In the genomic region with DNA sequence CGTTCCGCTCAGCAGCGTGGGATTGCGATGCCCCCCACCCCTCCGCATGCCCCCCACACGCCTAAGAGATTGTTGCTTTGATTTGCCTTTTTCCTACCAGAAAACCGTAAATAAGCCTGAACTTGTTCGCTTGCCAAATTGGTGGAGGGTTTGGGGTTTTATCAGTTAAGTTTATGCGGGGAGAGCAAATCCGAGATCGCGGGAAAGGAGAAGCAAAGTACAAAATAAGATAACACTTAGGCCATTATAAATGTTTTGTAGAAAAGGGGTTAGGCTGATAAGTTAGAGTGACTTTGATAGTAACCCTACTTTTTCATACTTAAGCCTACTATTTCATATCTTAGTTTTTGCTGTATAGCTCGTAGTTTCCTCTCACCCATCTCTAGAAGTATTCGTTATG, we compare ENCODE assay signal across 8 mouse cellular contexts. TPM values are rescaled to one million over a fixed set of nuclear protein-coding genes. Genes with fewer than 3 reads are reported as not detected.
DNase-seq lines count a peak whose midpoint lies in the region; ATAC-seq and TF ChIP-seq lines count a peak whose summit lies in the region.

No protein-coding gene starts in this region.

- H3K4me3 ChIP-seq in megakaryocyte, embryonic 14.5 days (replicated peaks) = peak overlapping the region; percentile 94
- peak overlapping the region; percentile 66 for H3K4me3 ChIP-seq in forebrain, embryonic 10.5 days
- H3K4me3 ChIP-seq in limb, embryonic 12.5 days (replicated peaks) = peak overlapping the region; percentile 53
- peak overlapping the region; percentile 95 for H3K4me3 ChIP-seq in small intestine, adult 2 months (ENCODE audit: low read depth, low read length)

- no peak for TF ChIP-seq CTCF in small intestine, adult 2 months (IDR thresholded peaks at IDR 0.05; ENCODE audit: extremely low read depth, insufficient read length, insufficient replicate concordance, low read depth, low read length)

- H3K27ac ChIP-seq in forebrain, embryonic 10.5 days = peak overlapping the region; percentile 91
- peak overlapping the region; percentile 90 for H3K27ac ChIP-seq in limb, embryonic 12.5 days
- H3K27ac ChIP-seq in small intestine, adult 2 months (ENCODE audit: insufficient read depth, low read depth, low read length) = no peak overlapping the region

- H3K9me3 ChIP-seq in megakaryocyte, embryonic 14.5 days = peaks cover 15% of the 10 kb centered on the region
- H3K9me3 ChIP-seq in forebrain, embryonic 10.5 days = no peaks in the 10 kb centered on the region; the same call in 1 of the 2 replicates
- H3K9me3 ChIP-seq in limb, embryonic 12.5 days = no peaks in the 10 kb centered on the region

- peaks cover 16% of the 10 kb centered on the region for H3K27me3 ChIP-seq in megakaryocyte, embryonic 14.5 days (replicated peaks)
- H3K27me3 ChIP-seq in forebrain, embryonic 10.5 days (ENCODE audit: poor library complexity, severe bottlenecking) = peaks cover 91% of the 10 kb centered on the region
- H3K27me3 ChIP-seq in limb, embryonic 12.5 days = peaks cover 41% of the 10 kb centered on the region
- no peaks in the 10 kb centered on the region for H3K27me3 ChIP-seq in small intestine, adult 2 months (ENCODE audit: control insufficient read depth, insufficient read depth, low read length)

- H3K4me1 ChIP-seq in megakaryocyte, embryonic 14.5 days = peaks cover 13% of the 10 kb centered on the region
- H3K4me1 ChIP-seq in forebrain, embryonic 10.5 days = peaks cover 18% of the 10 kb centered on the region
- H3K4me1 ChIP-seq in limb, embryonic 12.5 days (replicated peaks) = peaks cover 5% of the 10 kb centered on the region; the same call in 1 of the 2 replicates
- peaks cover 3% of the 10 kb centered on the region; the same call in 1 of the 2 replicates for H3K4me1 ChIP-seq in small intestine, adult 2 months (ENCODE audit: control insufficient read depth, insufficient read depth, insufficient read length, low read length)

- H3K9ac ChIP-seq in limb, embryonic 12.5 days (replicated peaks) = peak overlapping the region; percentile 53

- DNase-seq in forebrain, embryonic 10.5 days (ENCODE audit: extremely low spot score, low spot score) = no peak
- no peak for DNase-seq in urinary bladder, adult 18-20 months (ENCODE audit: low spot score in 2 of 2)
- no peak for DNase-seq in testis, postnatal 10 days (ENCODE audit: low spot score)
- no peak for DNase-seq in right cerebral cortex, adult 18-20 months

- 26% methylated on average over 14 of the region's 14 CpGs for WGBS in forebrain, embryonic 10.5 days
- WGBS in limb, embryonic 12.5 days = 19% methylated on average over 14 of the region's 14 CpGs
- WGBS in small intestine, adult 2 months = 16% methylated on average over 14 of the region's 14 CpGs

- H3K36me3 ChIP-seq in megakaryocyte, embryonic 14.5 days (replicated peaks; ENCODE audit: low read length) = peaks cover 10% of the 10 kb centered on the region
- peaks cover 11% of the 10 kb centered on the region for H3K36me3 ChIP-seq in forebrain, embryonic 10.5 days (replicated peaks)
- peaks cover 10% of the 10 kb centered on the region; the same call in 1 of the 2 replicates for H3K36me3 ChIP-seq in limb, embryonic 12.5 days
- H3K36me3 ChIP-seq in small intestine, adult 2 months (ENCODE audit: control insufficient read depth, insufficient read depth, low read length) = no peaks in the 10 kb centered on the region

- ATAC-seq in megakaryocyte, adult 5-6 weeks (ENCODE audit: poor library complexity, severe bottlenecking) = no peak
- ATAC-seq in limb, embryonic 12.5 days (ENCODE audit: insufficient number of reproducible peaks, insufficient read depth, low FRiP score, low TSS enrichment, low read depth) = no peak

- H3K4me2 ChIP-seq in limb, embryonic 12.5 days = peak overlapping the region; percentile 63

- TF ChIP-seq POLR2A in small intestine, adult 2 months (IDR thresholded peaks at IDR 0.05; ENCODE audit: low read depth, low read length) = no peak

RNA-seq across cellular contexts. Expression of gene Smc1a, which starts 1.0 kb away (rescaled TPM):
- polyA plus RNA-seq in megakaryocyte, embryonic 14.5 days (2012; ENCODE audit: insufficient read depth, low replicate concordance) = 0.35 and 5.6 TPM in 2 replicates
- total RNA-seq in megakaryocyte, adult 5-6 weeks (2015) = 82.3 and 93.0 TPM in 2 replicates
- 237 and 247 TPM in 2 replicates for total RNA-seq in megakaryocyte, adult 5-6 weeks (2017)
- polyA plus RNA-seq in forebrain, embryonic 10.5 days (2016; fragmentation: Nextera tagmentation; extraction: Ambion mirVana) = 120 and 121 TPM in 2 replicates
- polyA plus RNA-seq in limb, embryonic 12.5 days (2016; fragmentation: Nextera tagmentation; extraction: Ambion mirVana) = 123 and 124 TPM in 2 replicates
- polyA plus RNA-seq in small intestine, adult 2 months (2012; rRNA removed) = 4.5 and 10.4 TPM in 2 replicates

RNA-seq across cellular contexts. Expression of gene Ribc1, which starts 1.1 kb away (rescaled TPM):
- 1.1 and 1.6 TPM in 2 replicates for polyA plus RNA-seq in megakaryocyte, embryonic 14.5 days (2012; ENCODE audit: insufficient read depth, low replicate concordance)
- 0.21 and 3.3 TPM in 2 replicates for total RNA-seq in megakaryocyte, adult 5-6 weeks (2015)
- 1.7 and 2.3 TPM in 2 replicates for total RNA-seq in megakaryocyte, adult 5-6 weeks (2017)
- 5.2 and 5.9 TPM in 2 replicates for polyA plus RNA-seq in forebrain, embryonic 10.5 days (2016; fragmentation: Nextera tagmentation; extraction: Ambion mirVana)
- polyA plus RNA-seq in limb, embryonic 12.5 days (2016; fragmentation: Nextera tagmentation; extraction: Ambion mirVana) = 3.4 and 4.0 TPM in 2 replicates
- polyA plus RNA-seq in small intestine, adult 2 months (2012; rRNA removed) = 0.33 and 0.67 TPM in 2 replicates

RNA-seq across cellular contexts. Expression of gene Hsd17b10, which starts 15.5 kb away (rescaled TPM):
- 49.6 TPM in 1 of 2 replicates, not detected in the other for polyA plus RNA-seq in megakaryocyte, embryonic 14.5 days (2012; ENCODE audit: insufficient read depth, low replicate concordance)
- total RNA-seq in megakaryocyte, adult 5-6 weeks (2015) = 106 and 108 TPM in 2 replicates
- 71.6 and 78.5 TPM in 2 replicates for total RNA-seq in megakaryocyte, adult 5-6 weeks (2017)
- 203 and 205 TPM in 2 replicates for polyA plus RNA-seq in forebrain, embryonic 10.5 days (2016; fragmentation: Nextera tagmentation; extraction: Ambion mirVana)
- 252 and 254 TPM in 2 replicates for polyA plus RNA-seq in limb, embryonic 12.5 days (2016; fragmentation: Nextera tagmentation; extraction: Ambion mirVana)
- polyA plus RNA-seq in small intestine, adult 2 months (2012; rRNA removed) = 30.7 and 33.8 TPM in 2 replicates

Comparison
In these comparisons a context has a peak if more than half of its experiments do, and no peak if none do; other contexts are left out.
1. RNA of gene Smc1a, which starts 1.0 kb away (polyA plus RNA-seq): 123 to 124 TPM in limb, embryonic 12.5 days and 120 to 121 TPM in forebrain, embryonic 10.5 days; 4.5 to 10.4 TPM in small intestine, adult 2 months and 0.35 to 5.6 TPM in megakaryocyte, embryonic 14.5 days; every median in the first group is over 10 times any median in the second.
2. Peak in every context shown above with its lines, with median percentiles within 50 percentile points of each other: H3K4me3 ChIP-seq.